Mouse (Mus musculus) retina, postnatal 1 day (tissue): ENCODE measurements around the gene Psmb9.
"Not testable (repeated sequence)": the region's sequence is repeated elsewhere in the genome, so short reads cannot be mapped to it uniquely, and the experiment has no call there.

Experiments
- DNase-seq: peaks from one replicate; pipeline ENCODE4 v3.0.0-alpha.2; 2012

The Psmb9 gene

DNA sequence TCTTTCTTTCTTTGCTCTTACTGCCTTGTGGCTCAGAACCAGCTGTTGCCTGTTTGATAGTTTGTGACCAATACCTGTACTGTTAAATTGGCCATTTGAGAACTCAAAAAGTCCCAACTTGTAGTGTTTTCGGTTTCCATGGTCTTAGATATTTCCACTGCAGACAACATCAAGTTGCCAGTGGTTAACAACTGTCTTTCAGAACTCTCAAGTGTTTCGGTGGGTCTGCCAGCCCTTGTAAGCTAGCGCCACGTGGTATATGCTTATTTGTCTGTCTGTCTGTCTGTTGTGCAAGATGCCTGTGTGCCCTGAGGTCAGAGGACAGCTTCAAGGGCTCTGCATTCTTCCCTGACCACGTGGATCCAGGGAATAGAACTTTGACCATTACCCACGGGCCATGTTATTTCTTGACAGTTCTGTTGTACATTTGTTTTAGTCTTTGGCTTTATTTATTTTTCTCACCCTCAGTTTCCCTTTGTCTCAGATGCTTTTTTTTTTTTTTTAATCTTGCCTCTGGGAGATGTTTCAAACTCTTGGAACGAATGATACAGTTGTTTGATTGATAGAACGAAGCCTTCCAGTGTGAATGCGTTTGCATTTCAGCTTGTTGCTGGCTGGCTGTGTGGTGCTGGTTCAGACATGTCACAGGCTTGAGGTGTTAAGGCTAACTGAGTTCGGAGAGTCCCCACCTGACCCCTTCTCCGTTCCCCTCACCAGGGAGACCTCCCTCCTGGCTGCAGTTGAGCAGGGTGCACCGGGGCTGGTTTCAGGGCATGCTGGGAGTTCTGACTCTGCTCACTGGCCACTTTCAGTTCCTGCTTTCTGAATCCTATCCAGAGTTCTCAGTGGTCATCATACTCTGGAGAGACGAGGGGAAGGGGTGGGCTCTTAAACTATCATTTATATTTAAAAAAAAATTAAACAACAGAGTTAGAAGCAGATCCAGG, 7.4 kb downstream of the Psmb9 start:
- DNase-seq = no peak

DNA sequence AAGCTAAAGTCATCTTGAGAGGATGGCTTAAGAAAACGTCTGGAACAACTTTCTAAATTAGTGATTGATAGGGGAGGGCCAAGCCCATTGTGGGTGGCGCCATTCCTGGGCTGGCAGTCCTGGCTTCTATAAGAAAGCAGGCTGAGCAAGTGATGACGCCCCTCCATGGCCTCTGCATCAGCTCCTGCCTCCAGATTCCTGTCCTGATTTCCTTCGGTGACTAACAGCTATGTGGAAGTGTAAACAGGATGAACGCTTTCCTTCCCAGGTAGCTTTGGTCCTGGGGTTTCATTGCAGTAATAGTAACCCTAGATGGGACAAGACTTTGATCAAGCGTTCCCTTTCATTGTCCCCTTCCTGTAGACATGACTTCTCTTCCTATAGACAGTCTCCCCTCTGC, 8.5 kb downstream of the Psmb9 start:
- DNase-seq = no peak

DNA sequence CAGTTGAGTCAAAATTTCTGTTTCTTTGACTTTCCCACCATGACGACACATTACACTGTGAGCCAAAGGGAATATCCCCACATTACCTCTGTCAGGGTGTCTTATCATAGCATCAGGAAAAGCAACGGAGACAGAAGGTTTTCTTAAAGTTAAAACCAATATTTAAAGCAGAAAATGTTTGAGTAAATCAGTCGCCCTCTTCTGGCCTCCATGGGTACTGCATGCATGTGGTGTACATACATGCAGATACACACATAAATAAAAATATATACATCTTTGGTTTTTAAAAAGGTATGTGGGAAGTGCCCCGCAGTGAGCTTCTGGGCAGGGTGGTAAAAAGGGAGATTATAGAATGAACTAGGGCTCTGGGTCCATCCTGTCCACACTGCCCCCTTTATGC, 10.4 kb downstream of the Psmb9 start:
- DNase-seq = no peak

DNA sequence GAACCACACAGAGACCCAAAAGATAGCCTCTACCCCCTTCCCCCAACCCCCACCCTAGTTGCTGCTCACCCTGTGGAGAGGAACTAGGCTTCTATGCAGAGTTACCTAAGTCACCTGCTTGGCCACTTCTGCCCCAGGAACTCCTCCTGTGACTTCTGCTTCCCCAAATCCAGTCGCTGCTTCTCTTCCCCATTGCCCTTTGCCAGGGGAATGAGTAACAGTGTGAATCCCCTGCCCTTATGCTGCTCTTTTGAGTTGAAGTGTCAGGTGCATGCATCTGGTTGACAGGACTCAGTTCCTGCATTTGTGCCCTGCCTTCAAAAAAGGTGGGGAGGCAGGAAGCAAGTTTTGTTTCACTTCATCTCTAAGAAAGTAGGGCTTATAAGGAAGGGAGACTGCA, 13.5 kb downstream of the Psmb9 start:
- no peak for DNase-seq

DNA sequence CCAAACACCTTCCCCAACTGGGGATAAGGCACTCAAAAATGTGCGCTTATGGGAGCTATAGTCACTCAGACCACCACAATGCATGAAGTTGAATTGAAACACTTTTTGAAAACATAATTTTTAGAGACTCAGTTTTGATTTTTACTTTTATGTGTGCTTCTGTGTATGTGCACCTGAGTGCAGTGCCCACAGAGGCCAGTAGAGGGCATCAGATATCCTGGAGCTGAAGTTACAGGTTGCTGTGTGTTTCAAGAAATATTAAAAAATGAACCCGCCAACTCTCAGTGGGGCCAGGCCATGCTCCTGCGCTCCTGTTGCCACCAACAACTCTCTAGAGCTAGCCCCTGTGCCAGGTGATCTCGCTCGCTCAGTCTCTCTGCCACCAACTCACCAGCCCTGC, 15.0 kb downstream of the Psmb9 start:
- no peak for DNase-seq

DNA sequence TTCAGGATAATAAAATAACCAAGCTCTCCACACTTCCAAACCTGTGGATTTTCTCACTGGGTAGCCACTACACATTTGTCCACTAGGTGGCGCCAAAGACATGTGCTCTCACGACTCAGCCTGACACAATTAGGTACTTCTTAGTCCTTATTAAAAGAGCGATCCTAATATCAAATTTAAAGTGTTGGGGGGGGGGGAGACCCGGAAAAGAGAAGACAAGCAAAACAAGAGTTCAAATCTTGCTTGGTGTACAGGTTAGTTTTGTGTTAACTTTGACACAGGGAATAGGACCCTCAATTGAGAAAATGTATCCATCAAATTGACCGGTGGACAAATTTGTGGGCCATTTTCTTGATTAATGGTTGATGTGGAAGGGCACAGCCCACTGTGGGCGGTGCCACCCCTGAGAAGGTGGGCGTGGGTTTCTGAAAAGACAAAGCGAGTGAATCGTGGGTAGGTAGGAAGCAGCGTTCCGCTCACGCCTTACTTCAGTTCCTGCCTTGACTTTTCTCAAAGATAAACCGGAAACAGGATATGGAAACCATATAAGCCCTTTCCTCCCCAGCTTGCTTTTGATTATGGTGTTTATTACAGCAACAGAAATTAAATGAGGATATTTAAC, 16.6 kb downstream of the Psmb9 start:
- DNase-seq = peak; percentile 80

DNA sequence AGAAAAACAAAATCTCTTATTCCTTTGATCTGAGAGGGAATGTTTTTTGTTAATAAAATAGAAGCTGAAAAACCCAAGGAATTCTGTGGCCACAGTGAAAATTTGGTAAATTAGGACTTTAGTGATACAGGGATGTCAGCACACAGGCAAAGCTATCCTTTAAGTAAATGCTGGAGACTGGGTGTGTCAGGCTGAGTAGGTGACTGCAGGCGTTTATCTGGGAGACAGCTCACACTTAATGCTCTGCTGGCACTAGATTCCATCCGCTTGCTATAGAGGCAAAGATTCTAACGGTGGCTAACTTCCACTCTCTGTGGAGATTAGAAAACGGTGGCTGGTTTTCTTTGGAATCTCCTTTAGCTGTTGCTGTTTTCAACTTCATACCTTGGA, 17.1 kb downstream of the Psmb9 start:
- DNase-seq = no peak

DNA sequence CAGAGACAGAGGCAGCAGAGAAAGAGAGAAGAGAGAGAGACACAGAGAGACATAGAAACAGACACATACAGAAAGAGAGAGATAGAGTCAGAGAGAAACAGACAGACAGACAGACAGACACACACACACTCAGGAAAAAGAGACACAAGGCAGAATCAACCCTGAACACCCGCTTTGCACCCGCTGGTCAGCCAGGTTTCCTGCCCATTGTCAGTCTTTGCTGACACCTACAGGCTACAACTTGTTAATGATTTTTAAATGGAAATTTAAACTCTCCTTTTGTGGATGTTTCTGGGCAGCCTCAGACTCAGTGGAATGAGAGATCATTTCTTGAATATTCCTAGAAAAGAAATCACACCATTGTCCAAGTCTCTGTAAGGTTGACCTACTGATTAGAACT, 18.3 kb downstream of the Psmb9 start:
- peak; percentile 65 for DNase-seq

DNA sequence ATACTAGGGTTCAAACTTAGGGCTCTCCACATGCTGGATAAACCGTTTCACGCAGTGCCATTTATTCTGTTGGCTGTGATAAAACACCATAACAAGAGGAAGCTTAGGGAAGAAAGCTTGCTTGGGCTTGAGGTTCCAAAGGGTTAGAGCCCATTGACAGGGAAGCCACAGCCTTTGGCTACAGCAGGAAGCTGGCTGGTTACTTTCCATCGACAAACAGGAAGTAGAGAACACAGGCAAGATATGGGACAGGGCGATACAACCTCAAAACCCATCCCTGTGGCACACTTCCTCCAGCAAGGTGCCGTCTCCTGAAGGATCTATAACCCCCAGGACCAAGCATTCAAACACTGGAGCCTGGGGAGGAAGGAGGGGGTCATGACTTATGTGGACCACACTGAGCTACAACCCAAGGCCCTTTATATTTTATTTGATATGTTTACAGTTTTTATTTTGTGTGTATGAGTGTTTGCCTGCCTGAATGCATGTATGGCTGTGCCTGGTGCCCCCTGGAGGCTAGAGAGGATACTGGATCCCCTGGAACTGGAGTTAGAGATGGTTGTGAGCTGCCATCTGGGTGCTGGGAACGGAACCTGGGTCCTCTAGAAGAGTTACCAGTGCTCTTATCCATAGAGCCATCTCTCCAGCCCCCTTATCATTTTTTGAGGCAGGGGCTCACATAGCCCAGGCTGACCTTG, 22.4 kb downstream of the Psmb9 start:
- DNase-seq = no peak

DNA sequence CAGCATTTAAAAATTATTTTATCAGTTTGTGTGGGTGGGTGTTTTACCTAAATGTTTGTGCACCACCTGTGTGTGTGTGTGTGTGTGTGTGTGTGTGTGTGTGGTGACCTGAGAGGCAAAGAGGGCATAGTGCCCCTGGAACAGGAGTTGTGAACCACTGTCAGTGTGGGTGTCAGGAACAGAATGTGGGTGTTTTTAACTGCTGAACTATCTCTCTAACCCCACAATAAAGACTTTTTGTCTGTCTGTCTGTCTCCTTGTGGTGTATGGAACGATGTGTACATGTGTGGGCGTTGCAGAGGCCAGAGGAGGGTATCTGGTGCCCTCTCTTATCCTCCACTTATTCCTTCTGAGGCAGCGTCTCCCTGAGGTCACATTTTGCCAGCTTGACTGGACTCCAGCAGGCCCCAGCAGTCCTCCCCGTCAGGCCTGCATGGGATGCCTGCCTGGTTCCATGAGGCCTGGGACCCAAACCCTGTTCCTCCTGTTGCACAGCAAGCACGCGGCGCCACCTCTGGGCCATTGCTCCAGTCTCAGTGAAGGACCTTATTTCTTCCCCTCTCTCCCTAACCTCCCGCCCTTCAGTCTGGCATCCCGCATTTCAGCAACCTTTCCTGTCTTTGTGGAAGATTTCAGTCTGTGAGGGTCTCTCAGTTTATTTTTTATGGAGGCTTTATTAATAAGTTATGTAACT, 23.2 kb downstream of the Psmb9 start:
- no peak for DNase-seq

DNA sequence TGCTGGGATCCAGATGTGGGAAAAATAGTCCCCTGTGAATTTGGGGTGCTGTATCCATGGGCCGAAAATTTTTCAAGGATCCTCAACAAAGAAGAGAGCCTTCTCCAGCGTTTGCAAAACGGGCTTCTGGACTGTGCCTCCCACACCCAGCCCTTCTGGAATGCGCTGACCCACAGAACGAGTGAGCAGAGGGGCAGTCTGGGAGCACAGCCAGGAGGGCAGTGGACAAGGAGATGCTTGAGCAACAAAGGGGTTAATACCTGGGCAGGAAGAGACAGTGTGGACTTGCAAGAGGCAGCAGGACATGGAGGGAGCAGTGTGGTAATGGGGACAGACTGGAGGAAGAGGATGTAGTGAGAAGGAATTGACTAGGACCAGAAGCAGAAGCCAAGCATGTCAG, 32.0 kb downstream of the Psmb9 start:
- DNase-seq = no peak

DNA sequence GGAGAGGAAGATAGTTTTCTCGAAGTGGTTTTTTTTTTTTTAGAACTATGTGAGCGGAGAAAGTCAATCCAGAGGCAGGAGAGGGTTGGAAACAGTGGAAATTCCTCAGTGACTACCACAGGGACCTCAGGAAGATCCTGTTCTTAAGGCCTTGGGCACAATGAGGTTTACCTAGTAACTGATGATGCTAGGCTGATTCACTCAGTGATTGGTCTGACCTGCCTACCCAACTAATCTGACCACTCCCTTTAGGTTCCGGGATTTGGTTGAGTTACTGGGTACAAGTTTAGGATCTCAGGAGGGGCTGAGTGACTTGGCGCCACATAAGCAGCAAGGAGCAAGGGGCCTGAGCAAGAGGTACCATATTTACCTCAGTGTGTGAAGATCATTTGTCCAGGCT, 34.6 kb downstream of the Psmb9 start, which contains the start of gene H2-DMb1:
TSS of gene H2-DMb1 (plus strand) at position 150 of the 400 bp plus-strand sequence.
- DNase-seq = peak; percentile 54

DNA sequence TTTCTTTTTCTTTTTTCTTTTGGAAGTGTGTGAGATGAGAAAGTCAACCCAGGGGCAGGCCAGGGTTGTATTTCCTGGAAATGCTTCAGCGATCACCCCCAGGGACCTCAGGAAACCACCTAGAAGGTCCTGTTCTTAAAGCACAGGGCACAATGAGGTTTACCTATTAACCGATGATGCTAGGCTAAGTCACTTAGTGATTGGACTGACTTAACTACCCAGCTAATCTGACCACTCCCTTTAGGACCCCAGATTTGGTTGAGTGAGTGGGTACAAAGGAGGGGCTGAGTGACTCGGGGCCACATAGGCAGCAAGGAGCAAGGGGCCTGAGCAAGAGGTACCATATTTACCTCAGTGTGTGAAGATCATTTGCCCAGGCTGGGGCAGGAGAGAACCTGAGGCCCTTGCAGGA, 42.6 kb downstream of the Psmb9 start:
- no peak for DNase-seq

DNA sequence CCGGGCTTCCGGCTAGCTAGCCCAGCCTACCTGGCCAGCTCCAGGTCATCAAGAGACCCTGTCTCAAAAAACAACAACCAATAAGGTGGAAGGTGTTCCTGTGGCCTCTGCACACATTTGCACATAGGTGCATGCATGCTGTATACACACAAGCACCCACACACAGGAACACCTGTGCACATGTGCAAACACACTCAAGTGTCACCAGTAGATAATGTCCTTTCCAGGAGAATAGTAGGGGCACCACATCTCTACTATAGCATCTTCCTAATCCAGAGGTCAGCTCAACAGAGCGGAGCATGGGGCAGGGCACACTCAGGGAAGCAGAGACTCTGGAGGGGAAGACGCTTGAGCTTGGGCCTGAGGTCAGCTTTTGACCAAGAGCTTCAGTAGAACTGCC, 43.3 kb downstream of the Psmb9 start:
- not testable (repeated sequence) for DNase-seq

DNA sequence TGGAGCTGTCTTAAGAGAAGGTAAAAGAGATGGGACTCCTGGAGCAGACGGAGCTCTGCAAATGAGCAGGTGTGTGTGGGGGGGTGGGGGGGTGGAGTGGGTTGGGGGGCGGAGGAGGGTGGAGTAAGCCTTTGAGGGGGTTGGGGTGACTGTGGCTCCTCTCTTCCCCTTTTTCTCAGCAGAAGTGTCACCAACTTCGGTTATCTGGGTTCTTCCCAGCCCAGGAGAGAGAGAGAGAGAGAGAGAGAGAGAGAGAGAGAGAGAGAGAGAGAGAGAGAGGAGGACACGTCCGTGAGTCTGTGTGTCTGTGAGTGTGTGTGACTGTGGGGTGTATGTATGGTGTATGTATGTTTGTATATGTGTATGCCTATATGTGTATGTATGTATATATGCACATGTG, 44.1 kb downstream of the Psmb9 start:
- no peak for DNase-seq

DNA sequence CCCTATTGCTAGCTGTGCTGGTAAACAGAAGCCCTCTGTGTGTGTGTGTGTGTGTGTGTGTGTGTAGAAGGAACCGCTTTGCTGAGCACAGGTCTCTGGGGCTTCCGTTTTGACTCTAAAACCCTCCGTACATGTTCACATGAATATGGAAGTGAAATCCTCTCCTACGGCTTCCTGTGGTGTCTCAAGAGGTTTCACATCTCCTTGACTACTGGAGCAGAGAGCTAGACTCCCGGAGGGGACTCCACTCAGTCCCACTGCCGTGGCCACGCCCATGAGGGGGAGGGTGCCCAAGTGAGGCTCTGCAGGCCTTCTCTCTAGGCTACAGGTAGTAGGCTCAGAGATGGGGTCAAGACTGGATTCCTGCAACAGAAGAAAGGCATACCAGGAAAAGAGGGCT, 44.5 kb downstream of the Psmb9 start, which contains the start of gene H2-DMb2:
TSS of gene H2-DMb2 (plus strand) at position 275 of the 400 bp plus-strand sequence.
- DNase-seq = peak; percentile 43

DNA sequence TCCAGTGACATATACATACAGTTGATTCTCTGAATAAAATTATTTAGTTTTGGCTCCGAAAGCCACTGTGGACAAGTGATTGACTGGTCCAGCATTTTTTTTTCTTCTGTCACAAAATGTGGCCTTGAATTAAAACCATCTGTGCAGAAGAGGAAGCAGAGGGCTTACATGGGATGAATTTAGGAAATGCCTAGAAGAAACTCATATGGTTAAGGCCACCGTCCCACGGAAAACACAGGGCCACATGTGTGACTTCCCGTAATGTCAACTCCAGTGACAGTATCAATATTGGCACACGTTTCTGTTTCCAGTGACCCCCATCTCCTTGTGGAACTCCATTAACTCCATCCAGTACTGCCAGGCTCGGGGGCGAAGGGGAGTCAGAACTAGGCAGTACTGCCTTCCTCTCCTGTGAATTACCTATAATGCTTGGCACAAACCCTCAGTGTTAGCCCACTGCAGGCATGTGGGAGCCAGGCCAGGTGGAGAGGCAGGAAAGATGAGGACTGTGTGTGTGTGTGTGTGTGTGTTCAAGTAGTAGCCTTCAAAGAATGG, 45.0 kb downstream of the Psmb9 start:
- DNase-seq = no peak

DNA sequence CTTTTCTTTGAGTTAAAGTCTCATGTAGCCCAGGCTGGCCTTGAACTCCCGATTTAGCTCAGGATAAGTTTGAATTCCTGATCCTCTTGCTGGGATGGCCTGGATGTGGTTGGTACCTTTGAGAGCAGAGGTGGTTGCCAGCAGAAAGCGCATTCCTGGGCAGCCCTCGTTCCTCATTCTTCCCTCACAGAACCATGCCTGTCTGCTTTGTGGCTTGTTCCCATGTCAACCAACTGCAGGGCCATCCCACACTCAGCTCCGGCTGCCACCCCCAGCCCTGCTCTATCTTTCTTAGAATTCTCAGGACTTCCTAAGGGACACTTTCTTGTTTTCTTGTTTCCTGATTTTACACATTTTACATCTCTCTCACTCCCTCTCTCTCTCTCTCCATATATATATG, 46.1 kb downstream of the Psmb9 start:
- no peak for DNase-seq

DNA sequence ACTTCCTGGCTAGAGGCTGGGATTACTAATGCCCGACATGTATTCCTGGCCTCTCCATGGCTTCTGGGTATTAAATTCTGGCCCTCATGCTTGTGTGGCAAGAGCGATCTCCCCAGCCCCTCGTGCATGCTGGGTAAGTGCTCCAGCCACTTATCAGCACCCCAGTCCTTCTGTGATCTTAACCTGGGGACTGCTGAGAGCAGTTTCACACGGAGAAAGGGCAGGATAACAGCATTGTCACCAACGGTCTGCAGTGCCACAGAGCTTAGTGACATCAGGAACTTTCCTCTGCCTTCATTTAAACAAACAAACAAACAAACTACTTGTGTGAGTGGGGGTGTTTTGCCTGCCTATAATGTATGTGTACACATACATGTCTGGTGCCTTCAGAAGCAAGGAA, 47.3 kb downstream of the Psmb9 start:
- DNase-seq = peak; percentile 19

DNA sequence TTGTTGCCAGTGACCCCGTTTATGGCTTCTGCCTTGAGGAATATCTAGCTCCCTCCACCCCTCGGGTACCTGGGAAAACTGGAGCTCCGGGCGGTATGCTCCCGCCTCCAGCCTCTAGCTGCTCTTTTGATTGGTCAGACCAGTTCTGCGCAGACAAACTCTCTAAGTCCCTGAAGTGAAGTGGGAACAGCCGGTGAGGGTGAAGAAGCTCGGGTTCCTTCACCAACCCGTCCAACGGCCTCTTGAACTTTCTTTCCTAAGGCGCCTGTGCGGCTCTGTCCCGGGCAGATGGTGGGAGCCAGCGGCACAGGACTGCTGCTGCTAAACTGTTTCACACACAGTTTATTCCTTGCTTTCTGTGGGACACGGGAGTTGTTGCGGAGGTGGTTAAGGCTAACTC, 48.1 kb downstream of the Psmb9 start:
- peak; percentile 70 for DNase-seq

DNA sequence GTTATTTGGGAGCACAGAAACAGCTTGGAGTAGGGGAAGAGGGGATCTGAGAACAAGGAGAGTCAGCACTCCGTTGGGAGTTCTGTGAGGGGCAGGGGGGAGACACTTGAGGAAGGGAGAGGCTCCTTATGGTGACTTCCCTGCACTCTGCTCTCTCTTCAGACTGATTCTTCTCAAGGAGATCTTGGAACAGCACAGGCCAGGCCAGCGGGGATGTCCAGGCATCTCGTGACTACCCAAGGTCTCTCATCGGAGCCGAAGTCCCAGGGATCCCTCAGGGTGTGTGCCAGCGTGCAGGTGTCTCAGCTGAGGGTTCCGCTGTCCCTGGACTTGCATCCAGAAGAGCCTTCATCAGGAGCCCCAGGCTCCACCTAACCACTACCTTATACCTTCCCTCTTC, 48.9 kb downstream of the Psmb9 start:
- no peak for DNase-seq

DNA sequence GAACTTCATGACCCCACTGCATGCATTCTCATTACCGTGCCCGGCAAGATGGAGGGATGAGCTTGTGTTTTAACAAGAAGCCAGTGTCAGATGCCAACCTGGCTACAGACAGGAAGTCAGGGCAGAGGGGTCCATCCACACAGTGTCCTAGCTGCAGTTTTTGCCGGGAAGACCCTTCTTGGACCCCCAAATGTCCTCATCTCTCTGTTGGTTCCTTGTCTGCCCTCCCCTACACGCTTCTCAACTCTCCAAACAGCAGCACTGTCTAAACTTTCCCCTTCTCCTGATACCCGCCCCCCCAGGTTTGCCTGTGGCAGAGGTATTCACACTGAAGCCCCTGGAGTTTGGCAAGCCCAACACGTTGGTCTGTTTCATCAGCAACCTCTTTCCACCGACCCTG, 50.0 kb downstream of the Psmb9 start:
- DNase-seq = no peak
